Mouse (Mus musculus) intestine, postnatal 0 days (tissue): ENCODE measurements around the gene Ahnak. TPM values are rescaled to one million over a fixed set of nuclear protein-coding genes. Genes with fewer than 3 reads are reported as not detected.
"Not testable (repeated sequence)": the region's sequence is repeated elsewhere in the genome, so short reads cannot be mapped to it uniquely, and the experiment has no call there.

ENCODE experiments used
- ATAC-seq: fragments of 200-750 bp; cut with Nextera tagmentation; 2 replicates; pipeline ENCODE4 v1.8.0; 2017; ENCODE audit warnings: mild to moderate bottlenecking, moderate TSS enrichment, moderate library complexity
- H3K27ac ChIP-seq: fragments of 300-500 bp; sonication (generic); 2 replicates; pipeline ENCODE4 v1.5.1; 2014; ENCODE audit warnings: mild to moderate bottlenecking, low read depth, low read length, moderate library complexity
- H3K27me3 ChIP-seq: fragments of 300-500 bp; sonication (generic); replicated peaks from 2 replicates; pipeline ENCODE4 v1.6.1; 2014; ENCODE audit warnings: low read length, mixed read lengths; ENCODE audit not compliant: control insufficient read depth, insufficient read depth
- H3K36me3 ChIP-seq: fragments of 300-500 bp; sonication (generic); 2 replicates; pipeline ENCODE4 v1.6.1; 2014; ENCODE audit warnings: mild to moderate bottlenecking, moderate library complexity; ENCODE audit not compliant: control insufficient read depth, insufficient read depth
- H3K4me1 ChIP-seq: fragments of 300-500 bp; sonication (generic); replicated peaks from 2 replicates; pipeline ENCODE4 v1.6.1; 2014; ENCODE audit warnings: antibody characterized with exemption, low read length, mixed read lengths; ENCODE audit not compliant: control insufficient read depth, insufficient read depth
- H3K4me2 ChIP-seq: fragments of 300-500 bp; sonication (generic); replicated peaks from 2 replicates; pipeline ENCODE4 v1.6.1; 2014; ENCODE audit warnings: low read depth, mild to moderate bottlenecking, moderate library complexity
- H3K4me3 ChIP-seq: fragments of 300-500 bp; sonication (generic); 2 replicates; pipeline ENCODE4 v1.5.1; 2014; ENCODE audit warnings: low read depth, low read length
- H3K9ac ChIP-seq: fragments of 300-500 bp; sonication (generic); 2 replicates; pipeline ENCODE4 v1.6.1; 2014; ENCODE audit warnings: mild to moderate bottlenecking, low read depth, low read length
- H3K9me3 ChIP-seq: fragments of 300-500 bp; sonication (generic); 2 replicates; pipeline ENCODE4 v1.6.1; 2016; ENCODE audit warnings: mixed run types; ENCODE audit not compliant: control insufficient read depth
- CTCF ChIP-seq: sonication (generic); IDR thresholded peaks from 2 replicates; pipeline ENCODE4 v1.5.1; 2016; ENCODE audit warnings: low read depth, mild to moderate bottlenecking, control low read depth, antibody characterized with exemption, moderate library complexity
- WGBS: fragments of 180-500 bp; shearing (Covaris S2); extraction: QIAGEN DNeasy Blood & Tissue Kit; methylation state at CpG from one replicate; pipeline ENCODE4 v1.1.7; 2014; 5-methylcytosine and 5-hydroxymethylcytosine counted together
- polyA plus RNA-seq: library from polyadenylated mRNA; unstranded; fragments of >200 nt; fragmentation: Nextera tagmentation; extraction: Ambion mirVana; gene quantifications from 2 replicates; pipeline ENCODE4 v1.2.1, GENCODE M21; 2015

Ahnak gene
- polyA plus RNA-seq, 1 experiment from 2014 or later, result 26.2 TPM

DNA sequence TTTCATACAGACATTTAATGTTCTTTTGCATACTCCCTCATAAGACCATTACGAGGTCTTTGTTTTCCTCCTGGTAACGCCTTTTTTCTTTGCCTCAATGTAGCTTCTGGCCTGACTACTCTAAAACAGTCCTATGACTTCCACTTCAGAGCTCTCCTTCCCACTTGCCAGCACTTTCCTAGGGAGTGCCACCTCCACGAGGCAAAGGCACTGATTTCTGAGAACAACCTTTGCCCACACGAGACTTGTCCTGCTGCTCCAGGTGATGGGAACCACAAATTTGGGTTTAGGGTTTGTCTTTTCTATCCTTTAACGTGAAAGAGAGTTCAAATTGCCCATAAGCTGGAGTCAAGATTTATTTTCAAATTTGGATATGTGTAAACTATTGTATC, 22.9 kb upstream of the Ahnak start:
- TF ChIP-seq CTCF, result no peak
- Histone ChIP-seq H3K27ac (peak overlapping the region; percentile 88), H3K36me3 (peaks cover 59% of the 10 kb centered on the region), H3K4me1 (0 out of 2 replicates have a peak, but pooled peaks cover 5% of the 10 kb centered on the region), H3K9me3 (no peaks in the 10 kb centered on the region), H3K4me3 (peak overlapping the region; percentile 73), H3K4me2 (peak overlapping the region; percentile 63), H3K9ac (peak overlapping the region; percentile 61), H3K27me3 (no peaks in the 10 kb centered on the region)
- ATAC-seq, result peak; percentile 66
- 15% methylated on average over 5 of the region's 5 CpGs for WGBS

DNA sequence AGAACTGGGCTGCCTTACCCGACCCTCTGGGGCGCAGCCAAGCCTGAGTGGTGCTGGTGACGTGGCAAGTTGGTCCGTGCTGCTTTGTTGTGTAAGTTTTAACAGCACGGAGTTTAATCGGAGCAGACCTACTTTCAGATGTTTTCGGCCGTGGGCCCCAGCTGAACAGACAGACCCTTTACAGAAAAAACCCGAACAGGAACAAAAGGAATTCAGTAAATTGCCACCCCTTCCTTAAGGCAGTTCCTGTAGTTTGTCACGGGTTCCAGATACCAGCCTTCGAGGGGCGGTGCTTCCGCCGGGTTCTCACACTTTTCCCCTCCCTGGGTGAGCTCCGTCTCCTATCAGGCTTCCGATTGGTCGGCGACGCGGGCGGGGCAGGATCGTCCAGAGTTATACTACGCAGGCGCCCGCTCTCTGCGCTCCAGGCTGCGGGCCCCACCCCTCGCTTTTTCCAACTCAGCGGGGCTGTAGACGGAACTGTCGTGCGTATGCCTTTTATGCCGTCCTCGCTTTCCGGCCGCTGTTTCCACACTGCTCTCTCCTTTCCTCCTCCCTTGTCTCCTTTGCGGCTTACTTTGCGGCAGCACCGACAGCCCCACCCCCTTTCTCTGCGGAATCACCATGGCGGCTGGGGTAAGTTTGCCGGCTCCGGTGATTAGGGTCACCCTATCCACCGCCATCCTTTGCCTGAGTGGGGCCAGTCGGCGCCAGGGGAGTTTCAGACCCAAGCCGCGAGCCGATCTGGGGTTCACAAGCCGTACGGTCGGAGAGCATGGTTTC, 22.3 kb upstream of the Ahnak start, which contains the start of gene Eef1g:
Gene Eef1g (plus strand): TSS at position 452 of the 783 bp plus-strand sequence.
- Histone ChIP-seq H3K27ac (peak within 1 kb of the TSS; percentile 88), H3K36me3 (peaks cover 59% of the 10 kb centered on the region), H3K4me3 (peak within 1 kb of the TSS; percentile 73), H3K4me1 (0 out of 2 replicates have a peak, but pooled peaks cover 5% of the 10 kb centered on the region), H3K4me2 (peak within 1 kb of the TSS; percentile 81), H3K9ac (peak within 1 kb of the TSS; percentile 80), H3K27me3 (no peaks in the 10 kb centered on the region), H3K9me3 (no peaks in the 10 kb centered on the region)
- whole genome bisulfite sequencing, result under 1% methylated on average over 52 of the region's 52 CpGs
- ATAC-seq, result peak; percentile 99
- no peak for TF ChIP-seq CTCF

DNA sequence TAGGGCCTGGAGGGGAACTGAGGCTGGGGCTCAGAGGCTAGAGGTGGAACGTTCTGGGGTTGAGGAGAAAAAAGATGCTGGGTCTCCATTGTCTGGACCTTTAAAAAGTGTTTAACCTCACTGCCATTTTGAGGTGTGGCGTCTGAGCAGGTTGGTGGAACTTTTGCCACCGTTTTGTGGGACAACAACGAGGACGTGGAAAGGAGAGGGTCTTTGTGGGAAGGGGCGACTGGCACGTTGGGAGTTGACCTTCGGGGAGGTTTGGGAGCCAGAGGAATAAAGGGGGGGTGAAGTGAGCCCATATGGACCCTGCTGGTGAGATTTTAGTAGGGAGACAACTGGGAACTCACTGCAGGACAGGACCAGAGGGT, 21.7 kb upstream of the Ahnak start:
- H3K4me1 ChIP-seq, result 0 out of 2 replicates have a peak, but pooled peaks cover 5% of the 10 kb centered on the region
- peak overlapping the region; percentile 10 for H3K27ac ChIP-seq
- H3K4me3 ChIP-seq, result peak overlapping the region; percentile 73
- H3K4me2 ChIP-seq, result peak overlapping the region; percentile 81
- TF ChIP-seq CTCF, result no peak
- H3K36me3 ChIP-seq, result peaks cover 59% of the 10 kb centered on the region
- H3K9me3 ChIP-seq, result no peaks in the 10 kb centered on the region
- H3K9ac ChIP-seq, result peak overlapping the region; percentile 80
- WGBS, result 0% methylated on average over 8 of the region's 8 CpGs
- H3K27me3 ChIP-seq, result no peaks in the 10 kb centered on the region
- ATAC-seq, result no peak

DNA sequence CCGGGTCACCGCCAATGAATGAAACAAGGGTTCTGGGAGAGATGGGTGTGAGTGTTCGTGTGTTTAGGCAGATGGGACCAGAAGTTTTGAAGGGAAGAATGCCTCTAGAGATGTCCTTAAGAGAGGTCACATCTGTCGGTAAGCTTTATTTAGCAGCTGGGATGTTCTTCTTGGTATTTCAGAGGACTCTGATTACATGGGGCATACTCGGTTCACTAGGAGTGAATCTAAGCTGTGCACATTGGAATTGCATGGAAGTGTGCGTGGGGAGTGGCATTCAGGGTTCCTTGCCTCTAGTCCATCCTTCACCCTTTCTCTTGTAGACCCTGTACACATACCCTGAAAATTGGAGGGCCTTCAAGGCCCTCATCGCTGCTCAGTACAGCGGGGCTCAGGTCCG, 21.2 kb upstream of the Ahnak start:
- Histone ChIP-seq H3K4me3 (peak overlapping the region; percentile 73), H3K27ac (0 out of 2 replicates have a peak overlapping the region, but pooled peaks have one; percentile 6), H3K9ac (peak overlapping the region; percentile 80), H3K9me3 (no peaks in the 10 kb centered on the region), H3K4me1 (0 out of 2 replicates have a peak, but pooled peaks cover 5% of the 10 kb centered on the region), H3K4me2 (peak overlapping the region; percentile 81), H3K36me3 (peaks cover 59% of the 10 kb centered on the region), H3K27me3 (no peaks in the 10 kb centered on the region)
- no peak for ATAC-seq
- WGBS, result 0% methylated on average over 9 of the region's 9 CpGs
- TF ChIP-seq CTCF, result no peak

DNA sequence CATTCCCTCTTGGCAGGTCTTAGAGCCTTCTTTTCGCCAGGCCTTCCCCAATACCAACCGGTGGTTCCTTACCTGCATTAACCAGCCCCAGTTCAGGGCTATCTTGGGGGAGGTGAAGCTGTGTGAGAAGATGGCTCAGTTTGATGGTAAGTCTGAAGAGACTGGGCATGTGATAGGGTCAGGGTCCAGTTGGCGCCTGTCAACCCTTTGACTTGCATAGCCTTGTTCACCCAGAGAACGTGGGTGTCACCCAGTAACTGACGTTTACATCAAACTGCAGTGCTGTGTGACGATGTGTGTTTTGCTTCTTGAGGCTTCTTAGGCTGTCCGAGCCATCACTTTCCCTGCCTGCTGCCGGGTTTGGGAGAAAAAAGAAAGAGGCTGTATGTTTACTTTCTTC, 16.6 kb upstream of the Ahnak start:
- H3K36me3 ChIP-seq, result peaks cover 76% of the 10 kb centered on the region
- not testable (repeated sequence) for H3K27ac ChIP-seq, H3K9ac ChIP-seq, ATAC-seq, H3K4me1 ChIP-seq, H3K9me3 ChIP-seq, H3K4me2 ChIP-seq, H3K27me3 ChIP-seq, H3K4me3 ChIP-seq
- WGBS, result 73% methylated on average over 8 of the region's 8 CpGs

DNA sequence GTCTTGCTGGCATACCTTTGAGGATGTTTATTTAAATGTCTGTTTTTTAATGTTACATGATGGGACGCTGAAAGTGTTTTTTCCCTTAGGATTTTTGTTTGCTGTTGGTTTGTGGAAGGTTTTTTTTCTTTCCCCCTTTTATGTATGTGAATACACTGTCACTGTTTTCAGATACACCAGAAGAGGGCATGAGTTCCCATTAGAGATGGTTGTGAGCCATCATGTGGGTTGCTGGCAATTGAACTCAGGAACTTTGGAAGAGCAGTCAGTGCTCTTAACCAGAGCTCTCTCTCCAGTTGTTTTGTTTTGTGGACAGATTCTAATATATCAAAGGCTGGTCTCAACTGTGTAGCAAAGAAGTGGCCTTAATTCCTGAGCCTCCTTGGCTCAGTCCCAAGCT, 14.4 kb upstream of the Ahnak start:
- H3K27me3 ChIP-seq, result no peaks in the 10 kb centered on the region
- no peak overlapping the region for H3K9ac ChIP-seq
- WGBS, result 85% methylated on average over 1 of the region's 1 CpGs
- H3K4me1 ChIP-seq, result no peaks in the 10 kb centered on the region
- TF ChIP-seq CTCF, result peak; percentile 31; the same call in 1 of the 2 replicates
- peaks cover 89% of the 10 kb centered on the region for H3K36me3 ChIP-seq
- no peak for ATAC-seq
- no peak overlapping the region for H3K4me3 ChIP-seq
- no peak overlapping the region for H3K4me2 ChIP-seq
- H3K27ac ChIP-seq, result no peak overlapping the region
- H3K9me3 ChIP-seq, result no peaks in the 10 kb centered on the region
